8 mouse cellular contexts compared by ENCODE assay signal in the genomic region with DNA sequence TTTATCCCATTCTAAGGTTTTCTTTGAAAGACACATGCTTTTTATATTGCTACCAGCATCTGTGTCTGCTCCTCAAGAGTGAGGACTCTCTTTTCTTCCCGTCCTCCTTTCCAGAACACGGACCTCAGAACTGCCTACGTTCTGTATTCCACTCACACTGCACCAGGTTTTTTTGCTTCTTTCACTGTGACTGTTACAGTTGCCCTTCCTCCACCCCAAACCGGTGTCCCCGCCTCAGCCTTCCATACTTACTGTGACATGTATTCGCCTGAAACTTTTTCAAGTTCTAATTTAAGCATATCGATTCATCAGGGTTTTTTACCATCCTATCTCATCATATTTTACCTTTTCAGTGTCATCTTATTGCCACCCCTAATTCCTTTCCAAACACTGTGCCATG. TPM values are rescaled to one million over a fixed set of nuclear protein-coding genes. Genes with fewer than 3 reads are reported as not detected.
A peak's percentile ranks its signal among the peaks of the same experiment; 100 is the strongest.
DNase-seq lines count a peak whose midpoint lies in the region; ATAC-seq and TF ChIP-seq lines count a peak whose summit lies in the region.

No protein-coding gene starts in this region.

- under 1% methylated on average over 7 of the region's 7 CpGs for WGBS in kidney, adult 2 months
- WGBS in hindbrain, embryonic 15.5 days, result 15% methylated on average over 7 of the region's 7 CpGs
- 9% methylated on average over 7 of the region's 7 CpGs for WGBS in liver, embryonic 11.5 days
- WGBS in neural tube, embryonic 14.5 days, result 14% methylated on average over 7 of the region's 7 CpGs

- peak; percentile 21 for DNase-seq in kidney, adult 2 months
- DNase-seq in kidney, adult 18-20 months, result no peak
- no peak for DNase-seq in liver, embryonic 11.5 days (ENCODE audit: low spot score)
- no peak for DNase-seq in ovary, postnatal 10 days (ENCODE audit: low spot score)

- H3K27me3 ChIP-seq in kidney, adult 2 months (replicated peaks; ENCODE audit: control insufficient read depth, insufficient read depth, low read length), result no peaks in the 10 kb centered on the region
- no peaks in the 10 kb centered on the region for H3K27me3 ChIP-seq in erythroblast, embryonic 14.5 days (ENCODE audit: control insufficient read depth)
- no peaks in the 10 kb centered on the region for H3K27me3 ChIP-seq in hindbrain, embryonic 15.5 days
- no peaks in the 10 kb centered on the region for H3K27me3 ChIP-seq in liver, embryonic 11.5 days (replicated peaks; ENCODE audit: control insufficient read depth, insufficient read depth, low read length)
- H3K27me3 ChIP-seq in neural tube, embryonic 14.5 days (ENCODE audit: control insufficient read depth, insufficient read depth, low read length), result no peaks in the 10 kb centered on the region

- peak overlapping the region; percentile 99 for H3K27ac ChIP-seq in kidney, adult 2 months (ENCODE audit: insufficient read depth, low read depth, low read length)
- peak overlapping the region; percentile 98 for H3K27ac ChIP-seq in hindbrain, embryonic 15.5 days (replicated peaks)
- H3K27ac ChIP-seq in liver, embryonic 11.5 days (ENCODE audit: low read depth, low read length), result peak overlapping the region; percentile 88
- H3K27ac ChIP-seq in neural tube, embryonic 14.5 days (ENCODE audit: low read depth, low read length), result peak overlapping the region; percentile 97

- H3K9ac ChIP-seq in hindbrain, embryonic 15.5 days, result peak overlapping the region; percentile 82
- H3K9ac ChIP-seq in liver, embryonic 11.5 days (ENCODE audit: low read depth, low read length), result peak overlapping the region; percentile 95
- H3K9ac ChIP-seq in neural tube, embryonic 14.5 days (replicated peaks; ENCODE audit: low read depth, low read length), result peak overlapping the region; percentile 86

- no peaks in the 10 kb centered on the region; the same call in 1 of the 2 replicates for H3K4me1 ChIP-seq in kidney, adult 2 months (ENCODE audit: control insufficient read depth, insufficient read depth, low read length)
- peaks cover 55% of the 10 kb centered on the region for H3K4me1 ChIP-seq in erythroblast, embryonic 14.5 days (ENCODE audit: control insufficient read depth)
- H3K4me1 ChIP-seq in hindbrain, embryonic 15.5 days (replicated peaks), result peaks cover 37% of the 10 kb centered on the region
- peaks cover 17% of the 10 kb centered on the region for H3K4me1 ChIP-seq in liver, embryonic 11.5 days (replicated peaks; ENCODE audit: control insufficient read depth, insufficient read depth, low read length)
- H3K4me1 ChIP-seq in neural tube, embryonic 14.5 days (ENCODE audit: control insufficient read depth, insufficient read depth, low read length), result peaks cover 28% of the 10 kb centered on the region

- H3K4me3 ChIP-seq in kidney, adult 2 months (ENCODE audit: insufficient read depth, low read depth, low read length), result peak overlapping the region; percentile 98
- H3K4me3 ChIP-seq in erythroblast, embryonic 14.5 days (replicated peaks), result peak overlapping the region; percentile 95
- H3K4me3 ChIP-seq in hindbrain, embryonic 15.5 days, result peak overlapping the region; percentile 97
- peak overlapping the region; percentile 94 for H3K4me3 ChIP-seq in liver, embryonic 11.5 days (ENCODE audit: low read depth, low read length)
- peak overlapping the region; percentile 85 for H3K4me3 ChIP-seq in neural tube, embryonic 14.5 days (ENCODE audit: low read depth, low read length)

- no peak for TF ChIP-seq CTCF in kidney, adult 2 months (conservative IDR thresholded peaks at IDR 0.05; ENCODE audit: insufficient read depth, insufficient read length, low read depth, low read length)

- H3K9me3 ChIP-seq in erythroblast, embryonic 14.5 days (ENCODE audit: control insufficient read depth, low read length), result no peaks in the 10 kb centered on the region
- H3K9me3 ChIP-seq in hindbrain, embryonic 15.5 days, result no peaks in the 10 kb centered on the region
- no peaks in the 10 kb centered on the region for H3K9me3 ChIP-seq in liver, embryonic 11.5 days (ENCODE audit: control insufficient read depth, low read length)
- no peaks in the 10 kb centered on the region for H3K9me3 ChIP-seq in neural tube, embryonic 14.5 days (ENCODE audit: control insufficient read depth, low read length)

- no peaks in the 10 kb centered on the region; the same call in 1 of the 2 replicates for H3K36me3 ChIP-seq in kidney, adult 2 months (ENCODE audit: control insufficient read depth, insufficient read depth, low read length)
- peaks cover 31% of the 10 kb centered on the region for H3K36me3 ChIP-seq in erythroblast, embryonic 14.5 days (ENCODE audit: control insufficient read depth)
- no peaks in the 10 kb centered on the region for H3K36me3 ChIP-seq in hindbrain, embryonic 15.5 days
- H3K36me3 ChIP-seq in liver, embryonic 11.5 days (ENCODE audit: control insufficient read depth, insufficient read depth, low read length), result no peaks in the 10 kb centered on the region
- no peaks in the 10 kb centered on the region for H3K36me3 ChIP-seq in neural tube, embryonic 14.5 days (ENCODE audit: control insufficient read depth, insufficient read depth, low read length)

- peak overlapping the region; percentile 81 for H3K4me2 ChIP-seq in hindbrain, embryonic 15.5 days
- peak overlapping the region; percentile 70 for H3K4me2 ChIP-seq in liver, embryonic 11.5 days
- H3K4me2 ChIP-seq in neural tube, embryonic 14.5 days (ENCODE audit: low read depth, low read length), result peak overlapping the region; percentile 79

- no peak for TF ChIP-seq POLR2A in kidney, adult 2 months (IDR thresholded peaks at IDR 0.05; ENCODE audit: low read depth, low read length)

- peak; percentile 7 for ATAC-seq in activated CD4-positive, CD25-positive, alpha-beta regulatory T cell, adult 4 months
- no peak for ATAC-seq in hindbrain, embryonic 15.5 days (ENCODE audit: low FRiP score, low read depth)
- no peak for ATAC-seq in liver, embryonic 11.5 days (replicated peaks; ENCODE audit: low FRiP score)
- no peak for ATAC-seq in neural tube, embryonic 14.5 days (ENCODE audit: low read depth)

RNA-seq across cellular contexts. Expression of a gene that starts 1.0 kb away (rescaled TPM):
- polyA plus RNA-seq in kidney, adult 2 months (2012; rRNA removed), result 10.7 and 11.7 TPM in 2 replicates
- 10 to 100 TPM; 63.2 to 79.5 TPM for polyA plus RNA-seq in activated CD4-positive, CD25-positive, alpha-beta regulatory T cell, adult 4 months (2017; shearing (Covaris generic))
- polyA plus RNA-seq in erythroblast, embryonic 14.5 days (2012), result 3.6 and 4.0 TPM in 2 replicates
- 43.9 and 47.3 TPM in 2 replicates for polyA plus RNA-seq in hindbrain, embryonic 15.5 days (2015; fragmentation: Nextera tagmentation; extraction: Ambion mirVana)
- 69.9 and 74.3 TPM in 2 replicates for polyA plus RNA-seq in liver, embryonic 11.5 days (2014; fragmentation: Nextera tagmentation; extraction: Ambion mirVana)
- 41.1 and 50.3 TPM in 2 replicates for polyA plus RNA-seq in neural tube, embryonic 14.5 days (2014; fragmentation: Nextera tagmentation; extraction: Ambion mirVana)

RNA-seq across cellular contexts. Expression of a gene that starts 1.6 kb away (rescaled TPM):
- 35.3 and 36.3 TPM in 2 replicates for polyA plus RNA-seq in kidney, adult 2 months (2012; rRNA removed)
- polyA plus RNA-seq in activated CD4-positive, CD25-positive, alpha-beta regulatory T cell, adult 4 months (2017; shearing (Covaris generic)), result 100 to 1,000 TPM in 1 of 2 experiments, 10 to 100 TPM in 1; 94.8 to 109 TPM
- 10.3 and 11.5 TPM in 2 replicates for polyA plus RNA-seq in erythroblast, embryonic 14.5 days (2012)
- 38.5 and 40.6 TPM in 2 replicates for polyA plus RNA-seq in hindbrain, embryonic 15.5 days (2015; fragmentation: Nextera tagmentation; extraction: Ambion mirVana)
- 126 TPM in 2 replicates for polyA plus RNA-seq in liver, embryonic 11.5 days (2014; fragmentation: Nextera tagmentation; extraction: Ambion mirVana)
- 44.7 and 47.6 TPM in 2 replicates for polyA plus RNA-seq in neural tube, embryonic 14.5 days (2014; fragmentation: Nextera tagmentation; extraction: Ambion mirVana)
